ENCODE assay signal across 28 mouse cellular contexts in genomic region chr7:113795209-113795608, GRCm38 (mm10). TPM values are rescaled to one million over a fixed set of nuclear protein-coding genes. Genes with fewer than 3 reads are reported as not detected.
DNase-seq lines count a peak whose midpoint lies in the region; ATAC-seq and TF ChIP-seq lines count a peak whose summit lies in the region.
"Had no signal": no experiment of that assay in that cellular context is flagged by ENCODE, and none has a peak within 500 bp of the region (broad histone marks: within the 10 kb centered on the region; RNA-seq: fewer than 3 reads in every experiment).

No protein-coding gene starts in this region.

- H3K9ac ChIP-seq in heart, embryonic 11.5 days (ENCODE audit: low read depth, low read length), result no peak overlapping the region
- H3K9ac ChIP-seq in heart, embryonic 15.5 days, result no peak overlapping the region
- H3K9ac ChIP-seq in hindbrain, postnatal 0 days (replicated peaks; ENCODE audit: low read length), result no peak overlapping the region
- no peak overlapping the region for H3K9ac ChIP-seq in kidney, embryonic 16.5 days (replicated peaks; ENCODE audit: low read length)
- H3K9ac ChIP-seq: embryonic facial prominence, embryonic 12.5 days; forebrain, embryonic 15.5 days; hindbrain, embryonic 13.5 days; limb, embryonic 13.5 days; midbrain, embryonic 12.5 days; neural tube, embryonic 12.5 days had no signal

- peaks cover 14% of the 10 kb centered on the region for H3K4me1 ChIP-seq in heart, embryonic 11.5 days (ENCODE audit: control insufficient read depth, insufficient read depth, low read length)
- peaks cover 22% of the 10 kb centered on the region for H3K4me1 ChIP-seq in heart, embryonic 15.5 days (replicated peaks)
- no peaks in the 10 kb centered on the region for H3K4me1 ChIP-seq in hindbrain, postnatal 0 days (ENCODE audit: insufficient read depth, low read length)
- H3K4me1 ChIP-seq in kidney, embryonic 16.5 days (ENCODE audit: insufficient read depth, low read length), result no peaks in the 10 kb centered on the region
- H3K4me1 ChIP-seq: embryonic facial prominence, embryonic 12.5 days; forebrain, embryonic 10.5 days; forebrain, embryonic 15.5 days; hindbrain, embryonic 13.5 days; limb, embryonic 13.5 days; megakaryocyte, embryonic 14.5 days; midbrain, embryonic 12.5 days; neural tube, embryonic 12.5 days had no signal

- H3K9me3 ChIP-seq in heart, embryonic 11.5 days (replicated peaks; ENCODE audit: control insufficient read depth, low read length), result no peaks in the 10 kb centered on the region
- no peaks in the 10 kb centered on the region for H3K9me3 ChIP-seq in heart, embryonic 15.5 days (replicated peaks)
- H3K9me3 ChIP-seq in hindbrain, postnatal 0 days (ENCODE audit: low read length), result no peaks in the 10 kb centered on the region
- no peaks in the 10 kb centered on the region for H3K9me3 ChIP-seq in kidney, embryonic 16.5 days (ENCODE audit: low read length)
- H3K9me3 ChIP-seq: embryonic facial prominence, embryonic 12.5 days; forebrain, embryonic 10.5 days; forebrain, embryonic 15.5 days; hindbrain, embryonic 13.5 days; limb, embryonic 13.5 days; midbrain, embryonic 12.5 days; neural tube, embryonic 12.5 days had no signal

- H3K4me3 ChIP-seq in heart, embryonic 11.5 days (ENCODE audit: low read depth, low read length), result no peak overlapping the region
- H3K4me3 ChIP-seq in heart, embryonic 15.5 days, result no peak overlapping the region
- H3K4me3 ChIP-seq in hindbrain, postnatal 0 days (ENCODE audit: low read length), result no peak overlapping the region
- H3K4me3 ChIP-seq in kidney, embryonic 16.5 days (ENCODE audit: low read length), result no peak overlapping the region
- H3K4me3 ChIP-seq: embryonic facial prominence, embryonic 12.5 days; forebrain, embryonic 10.5 days; forebrain, embryonic 15.5 days; hindbrain, embryonic 13.5 days; limb, embryonic 13.5 days; megakaryocyte, embryonic 14.5 days; midbrain, embryonic 12.5 days; myocyte; neural tube, embryonic 12.5 days had no signal

- no peaks in the 10 kb centered on the region; the same call in 1 of the 2 replicates for H3K36me3 ChIP-seq in heart, embryonic 11.5 days (ENCODE audit: control insufficient read depth, insufficient read depth, low read length)
- H3K36me3 ChIP-seq in heart, embryonic 15.5 days, result no peaks in the 10 kb centered on the region
- no peaks in the 10 kb centered on the region for H3K36me3 ChIP-seq in hindbrain, postnatal 0 days (ENCODE audit: insufficient read depth, low read length)
- H3K36me3 ChIP-seq in kidney, embryonic 16.5 days (ENCODE audit: insufficient read depth, low read length), result no peaks in the 10 kb centered on the region
- H3K36me3 ChIP-seq: embryonic facial prominence, embryonic 12.5 days; forebrain, embryonic 10.5 days; forebrain, embryonic 15.5 days; hindbrain, embryonic 13.5 days; limb, embryonic 13.5 days; midbrain, embryonic 12.5 days; neural tube, embryonic 12.5 days had no signal

- peak; percentile 5 to 52 for DNase-seq in adrenal gland, adult (ENCODE audit: inconsistent age in 2 of 2, low spot score in 1 of 2)
- DNase-seq in adrenal gland, adult 18-20 months (ENCODE audit: low spot score in 2 of 2), result no peak
- no peak for DNase-seq in heart, adult 8-10 months (ENCODE audit: low spot score)
- DNase-seq in hindbrain, postnatal 0 days (ENCODE audit: low spot score), result no peak
- no peak for DNase-seq in layer of hippocampus, adult 18-20 months (ENCODE audit: low spot score in 2 of 2)
- DNase-seq: cerebellum, adult 8-10 months; cerebellum, postnatal 25 days; kidney, adult 9 months; kidney, postnatal 25 days; lung, postnatal 4 days; thymus, adult 2 months; thymus, postnatal 36 days had no signal

- no peak for TF ChIP-seq CTCF in hindbrain, postnatal 0 days (IDR thresholded peaks at IDR 0.05; ENCODE audit: low read depth)

- H3K4me2 ChIP-seq in heart, embryonic 11.5 days, result no peak overlapping the region
- no peak overlapping the region for H3K4me2 ChIP-seq in heart, embryonic 15.5 days
- no peak overlapping the region for H3K4me2 ChIP-seq in hindbrain, postnatal 0 days (ENCODE audit: low read depth, low read length)
- no peak overlapping the region for H3K4me2 ChIP-seq in kidney, embryonic 16.5 days (replicated peaks; ENCODE audit: low read depth, low read length)
- H3K4me2 ChIP-seq: embryonic facial prominence, embryonic 12.5 days; forebrain, embryonic 15.5 days; hindbrain, embryonic 13.5 days; limb, embryonic 13.5 days; liver, embryonic 11.5 days; midbrain, embryonic 12.5 days; neural tube, embryonic 12.5 days had no signal

- H3K27ac ChIP-seq in heart, embryonic 11.5 days (ENCODE audit: low read depth, low read length), result peak overlapping the region; percentile 46
- peak overlapping the region; percentile 66 for H3K27ac ChIP-seq in heart, embryonic 15.5 days
- no peak overlapping the region for H3K27ac ChIP-seq in hindbrain, postnatal 0 days
- H3K27ac ChIP-seq in kidney, embryonic 16.5 days (ENCODE audit: low read length), result no peak overlapping the region
- H3K27ac ChIP-seq: embryonic facial prominence, embryonic 12.5 days; forebrain, embryonic 10.5 days; forebrain, embryonic 15.5 days; hindbrain, embryonic 13.5 days; limb, embryonic 13.5 days; midbrain, embryonic 12.5 days; neural tube, embryonic 12.5 days had no signal

- WGBS in heart, embryonic 11.5 days (ENCODE audit: insufficient replicate concordance), result 25% methylated on average over 5 of the region's 5 CpGs
- WGBS in heart, embryonic 15.5 days, result 33% methylated on average over 5 of the region's 5 CpGs
- WGBS in hindbrain, postnatal 0 days, result 68% methylated on average over 5 of the region's 5 CpGs
- 68% methylated on average over 5 of the region's 5 CpGs for WGBS in kidney, embryonic 16.5 days

- no peak for ATAC-seq in heart, embryonic 11.5 days (replicated peaks; ENCODE audit: insufficient number of reproducible peaks, low FRiP score, low TSS enrichment)
- peak; percentile 77 for ATAC-seq in heart, embryonic 15.5 days (replicated peaks; ENCODE audit: insufficient number of reproducible peaks, insufficient read depth, low FRiP score, low read depth)
- ATAC-seq in hindbrain, postnatal 0 days, result no peak
- no peak for ATAC-seq in kidney, embryonic 16.5 days (ENCODE audit: low FRiP score, low TSS enrichment)
- ATAC-seq: activated CD4-positive, CD25-positive, alpha-beta regulatory T cell, adult 4 months; forebrain, embryonic 15.5 days; intestine, postnatal 0 days had no signal

- no peaks in the 10 kb centered on the region for H3K27me3 ChIP-seq in heart, embryonic 11.5 days (ENCODE audit: control insufficient read depth, insufficient read depth, low read length)
- no peaks in the 10 kb centered on the region for H3K27me3 ChIP-seq in heart, embryonic 15.5 days
- no peaks in the 10 kb centered on the region for H3K27me3 ChIP-seq in hindbrain, postnatal 0 days (ENCODE audit: insufficient read depth, low read length)
- no peaks in the 10 kb centered on the region for H3K27me3 ChIP-seq in kidney, embryonic 16.5 days (ENCODE audit: insufficient read depth, low read length)
- H3K27me3 ChIP-seq: embryonic facial prominence, embryonic 12.5 days; forebrain, embryonic 15.5 days; hindbrain, embryonic 13.5 days; limb, embryonic 13.5 days; megakaryocyte, embryonic 14.5 days; midbrain, embryonic 12.5 days; neural tube, embryonic 12.5 days had no signal

RNA-seq across cellular contexts. Expression of gene Spon1, which starts 29.4 kb away (rescaled TPM):
- total RNA-seq in adrenal gland, adult 18-20 months (2021), result 10 to 100 TPM in 1 of 2 experiments, 1 to 10 TPM in 1; 9.6 to 12.6 TPM
- 79.7 and 100 TPM in 2 replicates for polyA plus RNA-seq in heart, embryonic 11.5 days (2014; fragmentation: Nextera tagmentation; extraction: Ambion mirVana)
- 10 to 100 TPM in 3 of 4 experiments, 1 to 10 TPM in 1; 7.6 to 12.9 (median 11.5) TPM for total RNA-seq in heart, adult 8-10 months (2022)
- 57.4 and 68.4 TPM in 2 replicates for polyA plus RNA-seq in heart, embryonic 15.5 days (2015; fragmentation: Nextera tagmentation; extraction: Ambion mirVana)
- total RNA-seq in hindbrain, postnatal 0 days (2014; rRNA removed), result 42.6 and 43.8 TPM in 2 replicates
- 50.3 TPM in 2 replicates for polyA plus RNA-seq in hindbrain, postnatal 0 days (2015; fragmentation: Nextera tagmentation; extraction: Ambion mirVana)
- polyA plus RNA-seq in kidney, embryonic 16.5 days (2015; fragmentation: Nextera tagmentation; extraction: Ambion mirVana), result 12.6 and 13.7 TPM in 2 replicates
- 10 to 100 TPM; 63.6 to 67.6 TPM for total RNA-seq in layer of hippocampus, adult 18-20 months (2021)
- total RNA-seq: CH12.LX had no signal

Comparison
In these comparisons a context has a peak if more than half of its experiments do, and no peak if none do; other contexts are left out.
1. DNase-seq: peak in adrenal gland, adult (2 of 2); none in adrenal gland, adult 18-20 months (0 of 2), heart, adult 8-10 months (single experiment), hindbrain, postnatal 0 days (single experiment) and layer of hippocampus, adult 18-20 months (0 of 2).
2. H3K27ac ChIP-seq: peak in heart, embryonic 11.5 days (single experiment) and heart, embryonic 15.5 days (single experiment); none in hindbrain, postnatal 0 days (single experiment) and kidney, embryonic 16.5 days (single experiment).